Mouse (Mus musculus) ES-E14 (cell line): ENCODE measurements around the gene Ms4a6c.

ENCODE experiments used
- CHD2 ChIP-seq: IDR thresholded peaks from 2 replicates; pipeline ENCODE4 v1.6.1; 2014; ENCODE audit warnings: mild to moderate bottlenecking, low read depth, low read length, inconsistent platforms
- HCFC1 ChIP-seq: IDR thresholded peaks from 2 replicates; pipeline ENCODE4 v1.6.1; 2012; ENCODE audit warnings: low read length, inconsistent platforms, borderline replicate concordance; ENCODE audit not compliant: insufficient read depth
- MAFK ChIP-seq: IDR thresholded peaks from 2 replicates; pipeline ENCODE4 v1.6.1; 2014; ENCODE audit warnings: mild to moderate bottlenecking, low read depth, low read length, inconsistent platforms; ENCODE audit not compliant: insufficient read depth
- ZC3H11A ChIP-seq: IDR thresholded peaks from 2 replicates; pipeline ENCODE4 v1.6.1; 2012; ENCODE audit warnings: low read depth, mild to moderate bottlenecking, inconsistent platforms, low read length, borderline replicate concordance
- ZNF384 ChIP-seq: IDR thresholded peaks from 2 replicates; pipeline ENCODE4 v1.6.1; 2012; ENCODE audit warnings: low read depth, low read length, inconsistent platforms

- TF ChIP-seq ZC3H11A (no peak), CHD2 (no peak), MAFK (no peak), ZNF384 (no peak), HCFC1 (no peak)
Observed at GRCm38 (mm10) chr19:11486599-11486998, 17.4 kb downstream of the Ms4a6c start.
